Mouse (Mus musculus): ENCODE data around the gene Olfr1310. TPM values are rescaled to one million over a fixed set of nuclear protein-coding genes. Genes with fewer than 3 reads are reported as not detected.
"Not testable (repeated sequence)": the region's sequence is repeated elsewhere in the genome, so short reads cannot be mapped to it uniquely, and the experiment has no call there.

Gene Olfr1310
- polyA plus RNA-seq (2014; fragmentation: Nextera tagmentation; extraction: Ambion mirVana): not detected in 2 replicates

DNA sequence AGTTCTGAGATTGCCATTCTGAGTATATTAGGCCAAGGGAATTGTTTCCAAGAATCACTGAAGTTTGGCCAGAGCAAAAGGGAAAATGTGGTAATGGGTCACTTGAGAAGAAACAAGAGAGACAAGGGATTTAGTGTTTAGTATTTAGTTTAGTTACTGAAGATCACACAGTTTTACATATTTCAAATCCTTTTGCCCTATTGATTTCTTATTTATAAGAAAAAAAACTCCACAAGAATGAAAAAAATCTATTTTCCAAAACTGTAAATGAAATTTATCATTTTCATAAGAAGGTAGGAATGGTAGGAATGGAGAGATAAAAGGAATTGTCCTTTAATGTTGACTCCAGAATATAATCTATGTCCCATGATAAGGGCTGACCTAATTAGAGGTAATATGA lies at the start of gene Olfr1310:
TSS of gene Olfr1310 (minus strand) at position 101 of the 400 bp plus-strand sequence.
- Histone ChIP-seq H3K36me3 (ENCODE audit: control insufficient read depth, insufficient read depth, low read length) (no peaks in the 10 kb centered on the region), H3K4me2 (ENCODE audit: low read depth, low read length, severe bottlenecking) (no peak within 1 kb of the TSS), H3K27ac (ENCODE audit: low read depth, low read length) (no peak within 1 kb of the TSS), H3K4me3 (ENCODE audit: low read depth, low read length) (no peak within 1 kb of the TSS), H3K9ac (ENCODE audit: low read length) (no peak within 1 kb of the TSS), H3K27me3 (ENCODE audit: control insufficient read depth, insufficient read depth, low read length) (no peaks in the 10 kb centered on the region), H3K9me3 (ENCODE audit: control insufficient read depth, low read length) (no peaks in the 10 kb centered on the region), H3K4me1 (replicated peaks; ENCODE audit: control insufficient read depth, insufficient read depth, low read length) (no peaks in the 10 kb centered on the region)
- DNase-seq (ENCODE audit: low spot score) (no peak), ATAC-seq (replicated peaks; ENCODE audit: low FRiP score) (no peak)

GRCm38 (mm10) chr2:112050138-112050537 lies 37.6 kb upstream of the Olfr1310 start, which contains the start of gene Olfr1312:
Olfr1312 (minus strand) TSS chr2:112050238.
- 56% methylated on average over 1 of the region's 1 CpGs for WGBS

DNA sequence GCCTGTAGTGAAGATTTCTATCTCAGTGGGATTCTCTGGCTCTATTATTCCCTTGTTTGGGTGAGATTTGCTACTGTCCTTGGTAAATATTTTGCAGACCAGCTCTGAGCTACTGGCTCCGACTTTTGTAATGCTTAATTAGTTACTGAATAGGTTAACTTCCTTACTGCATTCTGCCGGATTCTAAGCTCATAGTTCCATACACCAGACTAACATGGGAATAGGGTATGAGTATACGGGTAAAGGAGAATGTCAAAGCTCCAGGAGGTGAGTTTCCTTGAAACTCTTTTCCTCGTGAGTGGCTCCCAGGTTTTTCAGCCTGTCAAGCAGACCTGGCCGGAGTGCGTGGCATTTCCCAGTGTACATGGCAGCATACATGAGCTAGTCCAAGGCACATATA lies 14.5 kb upstream of the Olfr1310 start:
- H3K4me3 ChIP-seq (ENCODE audit: low read depth, low read length); H3K4me1 ChIP-seq (replicated peaks; ENCODE audit: control insufficient read depth, insufficient read depth, low read length); H3K36me3 ChIP-seq (ENCODE audit: control insufficient read depth, insufficient read depth, low read length); DNase-seq (ENCODE audit: low spot score); H3K9me3 ChIP-seq (ENCODE audit: control insufficient read depth, low read length); H3K9ac ChIP-seq (ENCODE audit: low read length); H3K4me2 ChIP-seq (ENCODE audit: low read depth, low read length, severe bottlenecking); H3K27me3 ChIP-seq (ENCODE audit: control insufficient read depth, insufficient read depth, low read length); H3K27ac ChIP-seq (ENCODE audit: low read depth, low read length); ATAC-seq (replicated peaks; ENCODE audit: low FRiP score): not testable (repeated sequence)
- 57% methylated on average over 6 of the region's 6 CpGs for WGBS

More at GRCm38 (mm10) chr2:112050138-112050537, 37.6 kb upstream of the Olfr1310 start, which contains the start of gene Olfr1312:
- H3K4me3 ChIP-seq (ENCODE audit: low read depth, low read length): no peak within 1 kb of the TSS
- ATAC-seq (replicated peaks; ENCODE audit: low FRiP score) (no peak), DNase-seq (ENCODE audit: low spot score) (no peak)
- no peaks in the 10 kb centered on the region for H3K9me3 ChIP-seq (ENCODE audit: control insufficient read depth, low read length)
- no peak within 1 kb of the TSS for H3K9ac ChIP-seq (ENCODE audit: low read length)
- no peaks in the 10 kb centered on the region for H3K4me1 ChIP-seq (replicated peaks; ENCODE audit: control insufficient read depth, insufficient read depth, low read length)
- no peaks in the 10 kb centered on the region for H3K27me3 ChIP-seq (ENCODE audit: control insufficient read depth, insufficient read depth, low read length)
- H3K4me2 ChIP-seq (ENCODE audit: low read depth, low read length, severe bottlenecking): no peak within 1 kb of the TSS
- no peak within 1 kb of the TSS for H3K27ac ChIP-seq (ENCODE audit: low read depth, low read length)
- H3K36me3 ChIP-seq (ENCODE audit: control insufficient read depth, insufficient read depth, low read length): no peaks in the 10 kb centered on the region

GRCm38 (mm10) chr2:112024312-112024711 lies 11.8 kb upstream of the Olfr1310 start, which contains the start of gene Olfr1311:
Olfr1311 (minus strand) TSS chr2:112024412.
- ATAC-seq (replicated peaks; ENCODE audit: low FRiP score) (no peak), DNase-seq (ENCODE audit: low spot score) (no peak)
- Histone ChIP-seq H3K27ac (ENCODE audit: low read depth, low read length) (no peak within 1 kb of the TSS), H3K4me1 (replicated peaks; ENCODE audit: control insufficient read depth, insufficient read depth, low read length) (no peaks in the 10 kb centered on the region), H3K36me3 (ENCODE audit: control insufficient read depth, insufficient read depth, low read length) (no peaks in the 10 kb centered on the region), H3K4me3 (ENCODE audit: low read depth, low read length) (no peak within 1 kb of the TSS), H3K9ac (ENCODE audit: low read length) (no peak within 1 kb of the TSS), H3K4me2 (ENCODE audit: low read depth, low read length, severe bottlenecking) (no peak within 1 kb of the TSS), H3K9me3 (ENCODE audit: control insufficient read depth, low read length) (no peaks in the 10 kb centered on the region), H3K27me3 (ENCODE audit: control insufficient read depth, insufficient read depth, low read length) (no peaks in the 10 kb centered on the region)
- 89% methylated on average over 2 of the region's 2 CpGs for WGBS

GRCm38 (mm10) chr2:112014900-112015299 lies 2.4 kb upstream of the Olfr1310 start:
- H3K9ac ChIP-seq (ENCODE audit: low read length): no peak overlapping the region
- H3K4me1 ChIP-seq (replicated peaks; ENCODE audit: control insufficient read depth, insufficient read depth, low read length): no peaks in the 10 kb centered on the region
- no peaks in the 10 kb centered on the region for H3K36me3 ChIP-seq (ENCODE audit: control insufficient read depth, insufficient read depth, low read length)
- H3K4me2 ChIP-seq (ENCODE audit: low read depth, low read length, severe bottlenecking): no peak overlapping the region
- H3K9me3 ChIP-seq (ENCODE audit: control insufficient read depth, low read length): no peaks in the 10 kb centered on the region
- H3K4me3 ChIP-seq (ENCODE audit: low read depth, low read length): no peak overlapping the region
- H3K27me3 ChIP-seq (ENCODE audit: control insufficient read depth, insufficient read depth, low read length): no peaks in the 10 kb centered on the region
- no peak for ATAC-seq (replicated peaks; ENCODE audit: low FRiP score)
- no peak overlapping the region for H3K27ac ChIP-seq (ENCODE audit: low read depth, low read length)
- WGBS: 82% methylated on average over 3 of the region's 3 CpGs
- no peak for DNase-seq (ENCODE audit: low spot score)

GRCm38 (mm10) chr2:111990181-111990580 lies 22.3 kb downstream of the Olfr1310 start, which contains the start of gene Olfr1309:
Olfr1309 (minus strand) TSS chr2:111990281.
- Histone ChIP-seq H3K4me2 (ENCODE audit: low read depth, low read length, severe bottlenecking) (no peak within 1 kb of the TSS), H3K4me1 (replicated peaks; ENCODE audit: control insufficient read depth, insufficient read depth, low read length) (no peaks in the 10 kb centered on the region), H3K27me3 (ENCODE audit: control insufficient read depth, insufficient read depth, low read length) (no peaks in the 10 kb centered on the region), H3K9ac (ENCODE audit: low read length) (no peak within 1 kb of the TSS), H3K27ac (ENCODE audit: low read depth, low read length) (no peak within 1 kb of the TSS), H3K9me3 (ENCODE audit: control insufficient read depth, low read length) (no peaks in the 10 kb centered on the region), H3K36me3 (ENCODE audit: control insufficient read depth, insufficient read depth, low read length) (no peaks in the 10 kb centered on the region), H3K4me3 (ENCODE audit: low read depth, low read length) (no peak within 1 kb of the TSS)
- 78% methylated on average over 1 of the region's 1 CpGs for WGBS
- DNase-seq (ENCODE audit: low spot score) (no peak), ATAC-seq (replicated peaks; ENCODE audit: low FRiP score) (no peak)

GRCm38 (mm10) chr2:111964844-111965243 lies 47.7 kb downstream of the Olfr1310 start, which contains the start of gene Olfr1308:
Olfr1308 (minus strand) TSS chr2:111964944.
- H3K27me3 ChIP-seq (ENCODE audit: control insufficient read depth, insufficient read depth, low read length): no peaks in the 10 kb centered on the region
- no peak for ATAC-seq (replicated peaks; ENCODE audit: low FRiP score)

More at GRCm38 (mm10) chr2:111964844-111965243, 47.7 kb downstream of the Olfr1310 start, which contains the start of gene Olfr1308:
- DNase-seq (ENCODE audit: low spot score): no peak
- Histone ChIP-seq H3K9me3 (ENCODE audit: control insufficient read depth, low read length) (no peaks in the 10 kb centered on the region), H3K27ac (ENCODE audit: low read depth, low read length) (no peak within 1 kb of the TSS), H3K4me3 (ENCODE audit: low read depth, low read length) (no peak within 1 kb of the TSS), H3K36me3 (ENCODE audit: control insufficient read depth, insufficient read depth, low read length) (no peaks in the 10 kb centered on the region), H3K9ac (ENCODE audit: low read length) (no peak within 1 kb of the TSS), H3K4me1 (replicated peaks; ENCODE audit: control insufficient read depth, insufficient read depth, low read length) (no peaks in the 10 kb centered on the region), H3K4me2 (ENCODE audit: low read depth, low read length, severe bottlenecking) (no peak within 1 kb of the TSS)
- WGBS: 56% methylated on average over 1 of the region's 1 CpGs

Other genes with a start within 250 kb of the Olfr1310 start
- not detected in 2 replicates for gene Olfr1302, start 235.3 kb downstream of the Olfr1310 start, polyA plus RNA-seq (2014; fragmentation: Nextera tagmentation; extraction: Ambion mirVana)
- 0.20 TPM in 1 of 2 replicates, not detected in the other for gene Olfr1303, start 192.4 kb downstream of the Olfr1310 start, polyA plus RNA-seq (2014; fragmentation: Nextera tagmentation; extraction: Ambion mirVana)
- not detected in 2 replicates for gene Olfr1305, start 135.6 kb downstream of the Olfr1310 start, polyA plus RNA-seq (2014; fragmentation: Nextera tagmentation; extraction: Ambion mirVana)
- gene Olfr1306, start 96.4 kb downstream of the Olfr1310 start, polyA plus RNA-seq (2014; fragmentation: Nextera tagmentation; extraction: Ambion mirVana): not detected in 2 replicates
- gene Olfr1307, start 63.3 kb downstream of the Olfr1310 start, polyA plus RNA-seq (2014; fragmentation: Nextera tagmentation; extraction: Ambion mirVana): 0.01 TPM in 2 replicates
- not detected in 2 replicates for gene Olfr1308, start 47.8 kb downstream of the Olfr1310 start, polyA plus RNA-seq (2014; fragmentation: Nextera tagmentation; extraction: Ambion mirVana)
- gene Olfr1309, start 22.4 kb downstream of the Olfr1310 start, polyA plus RNA-seq (2014; fragmentation: Nextera tagmentation; extraction: Ambion mirVana): not detected in 2 replicates
- gene Olfr1311, start 11.7 kb upstream of the Olfr1310 start, polyA plus RNA-seq (2014; fragmentation: Nextera tagmentation; extraction: Ambion mirVana): not detected in 2 replicates
- gene Olfr1312, start 37.5 kb upstream of the Olfr1310 start, polyA plus RNA-seq (2014; fragmentation: Nextera tagmentation; extraction: Ambion mirVana): not detected in 2 replicates
- gene Olfr1313, start 65.1 kb upstream of the Olfr1310 start, polyA plus RNA-seq (2014; fragmentation: Nextera tagmentation; extraction: Ambion mirVana): not detected in 2 replicates
- not detected in 2 replicates for gene Olfr1314, start 84.1 kb upstream of the Olfr1310 start, polyA plus RNA-seq (2014; fragmentation: Nextera tagmentation; extraction: Ambion mirVana)
- not detected in 2 replicates for gene Olfr1315-ps1, start 102.7 kb upstream of the Olfr1310 start, polyA plus RNA-seq (2014; fragmentation: Nextera tagmentation; extraction: Ambion mirVana)
- not detected in 2 replicates for gene Olfr1316, start 122.3 kb upstream of the Olfr1310 start, polyA plus RNA-seq (2014; fragmentation: Nextera tagmentation; extraction: Ambion mirVana)
- gene Olfr1317, start 127.6 kb upstream of the Olfr1310 start, polyA plus RNA-seq (2014; fragmentation: Nextera tagmentation; extraction: Ambion mirVana): not detected in 2 replicates
- gene Olfr1318, start 141.5 kb upstream of the Olfr1310 start, polyA plus RNA-seq (2014; fragmentation: Nextera tagmentation; extraction: Ambion mirVana): 0.08 TPM in 1 of 2 replicates, not detected in the other
- 12.9 and 14.2 TPM in 2 replicates for gene Lpcat4, start 226.8 kb upstream of the Olfr1310 start, polyA plus RNA-seq (2014; fragmentation: Nextera tagmentation; extraction: Ambion mirVana)
- gene Nutm1, start 246.6 kb upstream of the Olfr1310 start, polyA plus RNA-seq (2014; fragmentation: Nextera tagmentation; extraction: Ambion mirVana): 0.05 TPM in 1 of 2 replicates, not detected in the other
- gene Nop10, start 249.2 kb upstream of the Olfr1310 start, polyA plus RNA-seq (2014; fragmentation: Nextera tagmentation; extraction: Ambion mirVana): 157 and 176 TPM in 2 replicates

Measured in forebrain, embryonic 11.5 days (tissue).